Mouse (Mus musculus): ENCODE measurements at regions not wholly inside any gene's neighbourhood (a gene's known extent, or its start where the extent isn't known, plus 50 kb on each side); places are given as distances from the start of the nearest gene placed in this dataset.

DNA sequence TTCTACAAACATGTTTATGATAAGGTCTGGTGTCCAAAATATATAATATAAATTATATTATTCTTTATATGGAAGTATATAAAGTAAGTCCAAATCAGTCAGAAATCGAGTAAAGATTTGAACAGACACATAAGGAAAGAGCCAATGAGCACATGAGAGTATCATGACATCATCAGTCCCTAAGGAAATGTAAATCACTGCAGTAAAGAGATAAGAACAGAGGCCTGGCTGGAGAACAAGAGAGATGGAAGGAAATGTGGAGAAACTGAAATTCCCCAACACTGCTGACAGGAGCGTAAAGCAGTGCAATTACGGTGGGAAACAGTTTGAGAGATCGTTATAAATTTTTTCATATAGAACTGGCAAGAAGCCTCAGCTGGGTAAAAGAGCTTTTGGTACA is 306.2 kb upstream of the Tbx3 start:
- DNase-seq = no peak

DNA sequence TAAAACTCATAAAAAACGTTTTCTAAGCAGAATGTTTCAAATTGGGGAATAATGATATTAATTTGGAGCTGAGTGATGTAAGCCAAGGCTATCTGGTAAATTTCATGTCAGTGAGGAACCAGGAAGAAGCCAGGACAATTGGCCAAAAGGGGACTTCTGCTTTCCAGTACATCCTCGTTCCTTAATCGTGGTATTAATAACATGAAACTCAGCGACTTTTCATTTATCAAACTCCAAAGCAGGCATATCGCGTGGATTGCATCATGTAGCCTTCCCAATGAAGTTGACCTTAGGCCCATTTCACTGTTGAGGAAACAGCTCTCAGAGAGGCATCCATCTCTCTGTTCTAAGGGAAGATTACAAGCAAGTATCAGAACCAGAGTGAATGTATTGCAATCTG is 305.3 kb upstream of the Tbx3 start:
- DNase-seq = no peak

DNA sequence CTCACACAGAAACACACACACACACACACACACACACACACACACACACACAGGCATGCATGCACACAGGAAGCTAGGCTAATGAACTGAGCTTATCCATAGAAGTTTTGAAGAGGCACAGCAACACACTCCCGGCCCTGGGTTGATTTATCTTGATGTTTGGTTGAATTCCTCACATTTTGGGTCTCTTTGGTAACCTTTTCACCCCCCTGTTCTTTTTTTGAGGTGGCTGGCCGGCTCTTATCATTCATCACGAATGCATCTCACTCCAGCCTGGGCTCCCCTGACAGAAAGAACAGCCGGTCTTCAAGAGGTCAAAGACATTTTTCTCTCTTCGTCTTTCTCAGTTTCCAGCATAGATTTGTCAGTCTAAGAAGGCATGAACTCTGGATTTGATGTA is 304.2 kb upstream of the Tbx3 start:
- no peak for DNase-seq

DNA sequence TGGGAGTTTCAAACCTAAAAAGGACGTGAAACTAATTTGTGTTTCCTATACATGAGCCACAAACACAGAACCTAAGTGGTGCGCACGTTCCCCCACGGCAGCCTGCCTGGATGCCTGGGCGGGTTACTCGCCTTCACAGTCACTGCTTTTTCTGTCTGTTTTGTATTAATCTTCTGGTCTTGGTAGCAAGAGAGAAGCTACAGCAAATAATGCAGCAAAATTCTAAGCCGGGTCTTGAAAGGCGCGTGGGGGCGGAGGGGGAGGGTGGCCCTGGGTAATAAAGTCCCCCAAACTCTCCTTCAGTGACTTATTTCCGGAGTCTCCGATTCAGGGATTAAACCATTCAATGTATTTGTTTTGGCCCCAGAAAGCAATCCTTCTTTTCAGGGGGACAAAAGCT is 300.0 kb upstream of the Tbx3 start:
- DNase-seq = no peak

GRCm38 (mm10) chr5:119370931-119371330 is 299.5 kb upstream of the Tbx3 start:
- DNase-seq = no peak

DNA sequence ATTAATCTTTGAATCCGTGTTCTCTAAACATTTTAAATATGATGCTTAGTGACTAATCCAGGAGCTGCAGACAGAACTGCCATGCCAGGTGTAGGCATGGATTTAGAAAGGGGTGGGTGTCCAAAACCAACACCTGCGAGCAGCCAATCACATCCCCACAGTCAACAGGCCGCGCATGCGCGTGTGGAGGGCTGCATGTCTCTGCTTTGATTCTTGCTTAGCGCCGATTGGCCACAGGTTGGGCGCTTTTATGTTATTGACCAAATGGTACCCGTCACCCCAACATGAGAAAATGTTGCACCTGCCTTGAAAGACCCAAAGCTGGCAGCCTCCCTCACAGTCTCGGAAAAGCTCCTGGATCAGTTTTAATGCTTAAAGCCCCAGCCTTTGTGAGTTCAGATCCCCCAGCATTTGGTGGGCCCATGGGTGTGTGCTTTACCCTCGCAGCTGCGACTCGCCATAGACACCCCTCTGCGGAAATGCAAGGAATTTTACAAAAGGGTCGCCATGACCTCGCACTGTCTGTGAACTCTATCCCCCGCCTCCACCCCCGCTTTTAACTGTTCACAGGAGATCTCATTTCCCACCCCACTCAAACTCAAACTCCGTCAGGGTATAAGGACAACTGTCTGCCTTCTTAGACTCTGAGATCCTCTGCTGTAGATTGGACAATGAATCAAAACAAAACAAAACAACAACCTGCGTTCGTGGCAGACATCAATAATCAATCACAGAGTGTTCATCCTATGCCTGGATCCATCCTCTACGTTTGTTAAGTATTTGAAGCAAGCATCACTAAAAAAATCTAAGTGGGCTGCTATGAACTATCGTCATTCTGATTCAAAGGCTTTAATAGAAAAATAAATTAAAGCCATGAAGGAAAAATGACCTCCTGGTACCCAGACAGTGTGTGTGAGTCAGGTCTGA is 296.4 kb upstream of the Tbx3 start:
- no peak for DNase-seq

GRCm38 (mm10) chr5:119374861-119375260 is 295.6 kb upstream of the Tbx3 start:
- DNase-seq = no peak

DNA sequence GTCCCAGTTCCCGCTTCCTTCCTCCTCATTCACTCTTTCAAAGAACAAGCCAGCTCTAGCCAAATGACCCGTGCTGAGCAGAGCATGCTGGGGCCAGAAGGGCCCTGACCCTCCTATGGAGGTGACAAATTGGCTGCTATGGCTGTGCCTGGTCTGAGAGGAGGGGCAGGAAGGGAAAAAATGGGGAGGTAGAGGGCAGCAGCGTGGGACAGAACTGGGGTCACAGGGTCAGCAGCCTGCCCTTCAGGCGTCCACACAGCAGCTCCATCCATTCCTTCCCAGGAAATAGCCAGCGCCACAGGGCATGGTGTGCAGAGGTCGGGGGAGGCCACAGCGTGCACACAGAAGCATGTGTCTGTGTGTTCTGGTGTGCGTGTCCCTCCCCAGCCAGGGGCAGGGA is 292.2 kb upstream of the Tbx3 start:
- DNase-seq = peak; percentile 7 to 22

DNA sequence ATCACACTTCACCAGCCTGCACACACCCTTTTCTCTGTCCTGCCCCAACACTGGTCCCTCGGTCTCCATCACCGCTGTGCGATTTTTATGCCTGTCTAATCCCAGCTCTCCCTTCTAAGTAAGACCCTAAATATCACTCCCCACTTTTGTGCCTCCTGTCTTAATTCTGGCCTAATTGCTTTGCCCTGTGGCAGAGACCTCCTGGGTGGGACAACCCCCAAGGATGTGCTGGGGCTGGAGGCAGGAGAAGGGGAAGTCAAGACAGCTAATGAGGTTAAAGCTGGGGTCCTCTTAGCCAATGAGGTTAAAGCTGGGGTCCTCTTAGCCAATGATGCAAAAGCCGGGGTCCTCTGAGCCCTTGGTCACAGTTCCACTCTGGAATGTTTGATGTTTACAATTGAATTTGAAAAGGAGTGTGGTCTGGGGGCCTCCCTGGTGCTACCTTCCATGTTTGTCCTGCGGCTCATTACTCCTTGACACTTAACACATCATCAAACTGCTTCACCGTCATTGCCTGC is 290.5 kb upstream of the Tbx3 start:
- no peak for DNase-seq

GRCm38 (mm10) chr5:119381495-119381894 is 289.0 kb upstream of the Tbx3 start:
- DNase-seq = no peak

DNA sequence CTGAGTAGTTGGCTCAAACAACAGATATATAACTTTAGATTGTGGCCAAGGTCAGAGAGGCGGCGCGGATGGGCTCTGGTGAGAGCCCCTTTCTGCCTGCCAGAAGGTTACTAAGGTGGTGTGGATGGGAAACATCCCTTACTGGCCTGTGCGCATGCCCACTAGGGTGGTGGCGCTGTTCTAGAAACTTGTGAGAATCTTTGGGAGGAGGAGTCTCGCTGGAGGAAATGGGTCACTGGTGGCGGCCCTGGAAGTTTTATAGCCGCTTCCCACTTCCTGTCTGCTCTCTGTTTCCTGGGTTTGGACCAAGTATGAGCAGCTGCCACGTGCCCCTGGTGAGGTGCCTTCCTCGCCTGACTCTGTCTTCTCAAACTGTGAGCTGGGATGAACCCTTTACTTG is 285.0 kb upstream of the Tbx3 start:
- DNase-seq = peak in 1 of 2 experiments; percentile 9

DNA sequence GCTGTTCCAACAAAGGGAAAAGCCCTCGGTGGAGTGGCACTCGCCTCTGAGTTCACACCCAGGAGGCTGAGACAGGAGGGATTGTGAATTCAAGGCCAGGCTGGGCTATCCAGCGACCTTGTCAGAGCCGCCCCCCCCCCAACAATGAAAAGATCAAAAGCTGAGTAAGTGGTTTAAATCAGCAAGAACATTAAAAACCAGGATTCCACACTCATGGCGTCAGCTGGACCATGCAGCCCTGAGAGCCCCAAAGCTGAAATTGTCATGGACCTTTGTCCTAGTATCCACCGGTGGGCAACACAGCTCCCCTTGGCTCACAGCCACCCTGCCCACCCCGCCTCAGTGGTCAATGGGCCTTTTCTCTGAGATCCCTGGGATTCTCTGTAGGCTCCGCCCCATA is 283.6 kb upstream of the Tbx3 start:
- no peak for DNase-seq

DNA sequence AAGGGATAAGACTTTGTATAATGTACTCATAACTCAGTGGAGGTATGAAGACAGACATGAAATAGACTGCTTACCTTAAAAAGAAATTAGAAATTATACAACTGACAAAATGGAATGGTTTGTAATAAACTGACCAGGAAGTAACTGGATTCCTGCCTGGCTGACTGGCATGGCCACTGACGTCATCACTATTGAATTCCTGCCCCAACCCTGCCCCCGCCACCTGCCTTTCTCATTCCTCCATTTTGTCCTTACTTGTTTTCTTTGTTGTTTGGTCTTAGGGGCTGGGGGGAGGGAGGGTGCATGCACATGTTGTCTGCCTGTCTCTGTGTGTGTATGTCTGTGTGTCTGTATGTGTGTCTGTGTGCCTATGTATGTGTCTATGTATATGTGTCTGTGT is 283.2 kb upstream of the Tbx3 start:
- DNase-seq = no peak

GRCm38 (mm10) chr5:119388841-119389240 is 281.6 kb upstream of the Tbx3 start:
- no peak for DNase-seq

DNA sequence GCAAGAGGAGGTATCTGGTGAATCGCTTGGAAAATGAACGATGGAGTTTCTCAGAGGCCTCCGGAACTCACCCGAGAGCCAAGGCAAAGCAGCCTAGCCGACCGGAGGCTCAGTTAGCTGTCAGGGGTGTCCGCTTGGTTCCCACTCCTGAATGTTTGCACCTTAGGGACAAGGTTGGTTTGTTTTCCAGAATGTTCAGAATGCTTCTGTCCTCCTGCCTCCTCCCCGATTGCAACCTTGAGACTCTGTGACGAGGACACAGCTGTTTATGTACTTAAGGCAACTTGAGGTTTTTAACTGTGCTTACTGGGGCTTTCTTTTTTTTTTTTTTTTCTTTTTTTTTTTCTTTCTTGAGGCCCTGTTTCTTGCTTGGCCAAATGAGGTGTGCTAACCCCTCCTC is 281.1 kb upstream of the Tbx3 start:
- no peak for DNase-seq

DNA sequence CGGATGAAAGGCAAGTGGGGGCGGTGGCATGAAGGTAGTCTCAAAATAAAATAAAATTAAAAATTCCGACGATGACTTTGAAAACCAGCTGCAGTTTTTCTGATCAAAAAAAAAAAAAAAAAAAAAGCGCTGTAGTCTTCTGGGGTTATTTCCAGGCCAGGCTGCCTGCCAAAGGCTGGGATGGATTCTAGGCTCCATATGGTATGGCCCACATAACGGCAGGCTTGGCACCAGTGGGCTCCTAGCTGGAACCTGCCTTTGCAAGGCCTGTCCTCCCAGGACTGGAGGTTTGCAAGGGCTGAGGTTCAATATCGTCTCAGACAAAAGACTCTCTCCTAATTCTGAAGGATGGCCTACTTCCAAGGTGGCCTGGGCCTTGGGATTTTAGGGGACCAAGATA is 280.6 kb upstream of the Tbx3 start:
- DNase-seq = no peak

DNA sequence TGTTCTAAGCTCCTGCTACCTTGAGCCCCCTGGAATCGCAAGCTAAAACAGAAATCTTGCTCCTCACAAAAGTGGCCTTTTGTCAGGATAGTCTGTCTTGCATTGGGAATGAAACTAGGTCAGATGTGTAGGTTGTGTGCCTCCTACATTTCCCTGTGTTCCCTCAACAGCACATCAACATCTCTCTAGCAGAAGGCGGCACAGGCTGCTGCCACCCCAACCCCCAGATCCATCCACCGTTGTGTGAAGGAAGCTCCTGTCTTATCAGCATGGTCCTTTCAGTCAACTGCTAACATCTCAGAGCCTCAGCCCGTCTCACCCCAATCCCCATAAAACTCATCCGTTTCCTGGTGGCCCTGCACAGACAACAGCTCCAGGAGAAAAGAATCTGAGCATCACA is 272.0 kb upstream of the Tbx3 start:
- DNase-seq = no peak

DNA sequence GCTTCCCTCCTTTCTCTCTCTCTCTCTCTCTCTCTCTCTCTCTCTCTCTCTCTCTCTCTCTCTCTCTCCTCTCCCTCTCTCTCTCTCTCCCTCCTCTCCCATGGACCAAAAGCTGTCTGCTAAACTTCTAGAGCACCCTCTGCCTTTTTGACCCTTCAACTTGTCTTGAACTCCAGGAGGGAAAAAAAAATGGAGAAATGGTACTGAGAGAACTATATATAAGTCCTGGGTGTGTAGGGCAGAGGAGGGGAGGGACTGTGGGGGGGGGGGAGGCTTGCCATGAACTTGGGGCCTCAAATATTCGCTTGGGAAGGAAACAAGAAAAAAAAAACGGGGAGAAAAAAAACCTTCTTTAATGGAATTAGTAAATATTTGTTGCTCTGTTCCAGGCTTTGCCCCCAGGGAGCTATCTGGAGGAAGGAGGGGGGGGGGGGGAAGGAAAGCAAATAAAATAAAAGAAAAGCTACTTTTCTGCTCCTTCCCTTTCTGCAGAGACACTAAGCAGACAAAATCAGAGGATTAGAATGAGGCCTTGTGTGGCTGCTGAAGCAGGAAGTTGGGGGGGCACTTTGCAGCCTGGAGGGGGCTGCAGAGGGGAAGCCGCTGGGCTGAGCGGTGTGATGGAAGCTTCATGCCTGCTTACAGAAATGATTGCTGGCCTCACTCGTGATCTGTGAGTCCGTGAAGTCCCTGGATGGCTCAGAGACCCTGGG is 270.1 kb upstream of the Tbx3 start:
- DNase-seq = no peak

DNA sequence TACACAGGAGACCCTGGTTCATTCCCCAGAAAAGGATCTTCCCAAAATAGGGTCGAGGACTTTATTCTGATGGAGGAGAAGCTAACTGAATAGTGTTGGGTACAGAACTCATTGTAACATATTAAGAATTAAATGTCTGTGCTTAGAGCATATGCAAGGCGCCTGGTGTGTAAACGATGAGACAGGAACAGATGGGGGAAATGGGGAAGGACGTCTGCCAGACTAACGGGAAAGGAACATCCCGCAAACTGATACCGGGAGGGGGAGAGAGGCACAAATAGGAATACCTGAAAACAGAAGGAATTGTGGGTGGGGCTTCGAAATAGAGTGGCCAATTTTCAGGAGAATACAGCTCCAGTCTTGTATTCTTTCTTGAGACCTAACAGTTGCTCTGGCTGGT is 268.6 kb upstream of the Tbx3 start:
- no peak for DNase-seq

DNA sequence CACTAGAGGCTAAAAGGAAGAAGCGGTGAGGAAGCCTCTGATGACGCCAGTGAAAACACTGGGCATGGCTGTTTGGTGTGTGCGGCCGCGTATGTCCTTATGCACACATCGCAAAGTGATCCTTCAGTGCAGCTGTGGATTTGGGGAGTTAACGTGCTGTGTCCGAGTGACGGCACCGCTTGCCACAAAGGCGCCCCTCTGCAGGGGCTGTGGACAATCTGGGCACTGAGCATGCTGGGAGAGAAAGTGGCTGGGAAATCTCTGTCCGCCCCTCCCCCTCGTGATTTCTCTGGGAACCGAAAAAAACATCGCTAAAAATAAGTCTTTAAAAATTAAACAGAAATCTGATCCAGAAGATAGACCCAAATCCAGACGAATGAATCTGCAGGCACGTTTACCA is 267.8 kb upstream of the Tbx3 start:
- DNase-seq = no peak

DNA sequence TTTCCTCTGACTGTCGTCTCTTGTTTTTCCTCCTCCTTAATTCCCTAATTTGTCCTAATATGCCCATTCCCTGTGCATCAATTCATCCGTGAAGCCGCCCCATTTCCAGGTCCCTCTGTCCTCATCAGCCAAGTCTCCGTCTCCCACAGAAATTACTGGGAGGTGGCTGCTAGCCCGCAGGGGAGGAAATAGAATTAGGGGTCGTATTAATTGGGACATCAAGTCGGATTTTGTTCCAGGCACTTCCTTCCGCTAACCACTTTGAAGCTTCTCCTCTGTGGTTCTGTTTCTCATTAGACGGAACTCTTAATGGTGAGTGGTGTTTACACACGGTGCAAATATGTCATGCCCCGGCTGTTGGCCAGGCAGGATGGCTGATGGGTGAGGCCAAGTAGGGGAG is 259.5 kb upstream of the Tbx3 start:
- no peak for DNase-seq

- no peak for DNase-seq
These were observed 254.6 kb upstream of the Tbx3 start for GRCm38 (mm10) chr5:119415835-119416234.

GRCm38 (mm10) chr5:119418486-119418885 is 252.0 kb upstream of the Tbx3 start:
- no peak for DNase-seq

DNA sequence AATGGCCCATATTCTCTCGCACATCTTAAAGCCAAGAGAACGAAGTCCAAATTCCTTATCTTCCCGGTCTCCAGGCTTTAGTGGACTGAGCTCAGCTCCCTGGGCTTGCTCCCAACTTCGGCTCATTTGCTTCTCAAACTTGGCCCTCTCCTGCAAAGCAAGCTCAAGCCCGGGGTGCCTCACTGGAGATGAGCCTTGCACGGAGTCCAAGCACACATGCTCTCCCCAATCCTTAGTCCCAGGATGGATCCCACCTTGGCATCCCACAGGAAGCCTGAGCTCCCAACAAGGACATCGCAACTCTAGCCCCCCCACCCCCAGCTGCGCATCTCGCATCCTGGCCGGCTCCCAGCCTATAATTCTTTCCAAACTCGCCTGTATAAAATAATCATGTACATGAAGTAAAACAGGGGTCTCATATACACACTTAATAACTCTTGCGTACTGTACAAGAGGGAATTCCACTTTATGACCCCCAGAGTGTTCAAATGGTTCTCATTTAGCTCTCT is 242.9 kb upstream of the Tbx3 start:
- no peak for DNase-seq

All from lung, adult 18-20 months (tissue).